Mouse (Mus musculus) inflammation-experienced regulatory T-cells (primary cell): ENCODE data around the gene 4930469K13Rik. TPM values are rescaled to one million over a fixed set of nuclear protein-coding genes. Genes with fewer than 3 reads are reported as not detected.

Experiments used
- polyA plus RNA-seq, 2 experiments: library from polyadenylated mRNA; unstranded; fragments of 100-300 nt; shearing (Covaris generic); gene quantifications; one replicate each; pipeline ENCODE4 v1.2.1; 2017

The 4930469K13Rik gene
- 1 to 10 TPM; 1.2 to 3.8 TPM for polyA plus RNA-seq

GRCm38 (mm10) chr11:34098422-34098821 lies at the start of gene 4930469K13Rik:
TSS of gene 4930469K13Rik (minus strand) at chr11:34098554.

GRCm38 (mm10) chr11:34046767-34047541 lies 51.4 kb downstream of the 4930469K13Rik start, which contains the start of gene Lcp2:
TSS of gene Lcp2 (plus strand) at chr11:34046920.

GRCm38 (mm10) chr11:33992938-33993337 lies 105.4 kb downstream of the 4930469K13Rik start, which contains the start of gene Kcnip1:
TSS of gene Kcnip1 (minus strand) at chr11:33993152.

GRCm38 (mm10) chr11:33962688-33963407 lies 135.5 kb downstream of the 4930469K13Rik start, which contains the start of gene Kcnmb1:
TSS of gene Kcnmb1 (plus strand) at chr11:33963013.

Other genes starting within 250 kb of the 4930469K13Rik start
- gene Kcnmb1, start 135.5 kb downstream of the 4930469K13Rik start, polyA plus RNA-seq, result 1 to 10 TPM in 1 of 2 experiments, under 1 TPM in 1; 0.90 to 1.7 TPM
- gene Kcnip1, start 105.4 kb downstream of the 4930469K13Rik start, polyA plus RNA-seq, result not detected
- gene Lcp2, start 51.6 kb downstream of the 4930469K13Rik start, polyA plus RNA-seq, result 100 to 1,000 TPM; 439 TPM
- gene Foxi1, start 109.5 kb upstream of the 4930469K13Rik start, polyA plus RNA-seq, result not detected
- 1 to 10 TPM; 4.7 to 5.2 TPM for gene Fam196b, start 216.3 kb upstream of the 4930469K13Rik start, polyA plus RNA-seq